Mouse (Mus musculus) forebrain, embryonic 15.5 days (tissue): ENCODE measurements around the gene Cenpe. TPM values are rescaled to one million over a fixed set of nuclear protein-coding genes. Genes with fewer than 3 reads are reported as not detected.

ENCODE experiments used
- ATAC-seq: fragments of 200-750 bp; cut with Nextera tagmentation; replicated peaks from 2 replicates; pipeline ENCODE4 v1.8.0; 2017; ENCODE audit warnings: mild to moderate bottlenecking, moderate TSS enrichment, moderate library complexity
- H3K27ac ChIP-seq: fragments of 300-500 bp; sonication (generic); replicated peaks from 2 replicates; pipeline ENCODE4 v1.5.1; 2015; ENCODE audit warnings: mild to moderate bottlenecking, inconsistent platforms
- H3K27me3 ChIP-seq: fragments of 300-500 bp; sonication (generic); 2 replicates; pipeline ENCODE4 v1.6.1; 2015; ENCODE audit warnings: inconsistent platforms
- H3K36me3 ChIP-seq: fragments of 300-500 bp; sonication (generic); 2 replicates; pipeline ENCODE4 v1.6.1; 2015; ENCODE audit warnings: mild to moderate bottlenecking, inconsistent platforms
- H3K4me1 ChIP-seq: fragments of 300-500 bp; sonication (generic); 2 replicates; pipeline ENCODE4 v1.6.1; 2015; ENCODE audit warnings: inconsistent platforms
- H3K4me2 ChIP-seq: fragments of 300-500 bp; sonication (generic); replicated peaks from 2 replicates; pipeline ENCODE4 v1.6.1; 2015; ENCODE audit warnings: mild to moderate bottlenecking, inconsistent platforms
- H3K4me3 ChIP-seq: fragments of 300-500 bp; sonication (generic); 2 replicates; pipeline ENCODE4 v1.5.1; 2015; ENCODE audit warnings: mild to moderate bottlenecking, inconsistent platforms
- H3K9ac ChIP-seq: fragments of 300-500 bp; sonication (generic); replicated peaks from 2 replicates; pipeline ENCODE4 v1.6.1; 2015; ENCODE audit warnings: mild to moderate bottlenecking, inconsistent platforms
- H3K9me3 ChIP-seq: fragments of 300-500 bp; sonication (generic); 2 replicates; pipeline ENCODE4 v1.6.1; 2016; ENCODE audit warnings: inconsistent platforms
- WGBS: fragments of 180-500 bp; shearing (Covaris S2); methylation state at CpG from one replicate; pipeline ENCODE4 v1.1.7; 2015; ENCODE audit warnings: mixed read lengths; 5-methylcytosine and 5-hydroxymethylcytosine counted together
- polyA plus RNA-seq: library from polyadenylated mRNA; unstranded; fragments of >200 nt; fragmentation: Nextera tagmentation; extraction: Ambion mirVana; gene quantifications from 2 replicates; pipeline ENCODE4 v1.2.1, GENCODE M21; 2015

Cenpe gene
- polyA plus RNA-seq, 1 experiment from 2014 or later, result 12.6 TPM

DNA sequence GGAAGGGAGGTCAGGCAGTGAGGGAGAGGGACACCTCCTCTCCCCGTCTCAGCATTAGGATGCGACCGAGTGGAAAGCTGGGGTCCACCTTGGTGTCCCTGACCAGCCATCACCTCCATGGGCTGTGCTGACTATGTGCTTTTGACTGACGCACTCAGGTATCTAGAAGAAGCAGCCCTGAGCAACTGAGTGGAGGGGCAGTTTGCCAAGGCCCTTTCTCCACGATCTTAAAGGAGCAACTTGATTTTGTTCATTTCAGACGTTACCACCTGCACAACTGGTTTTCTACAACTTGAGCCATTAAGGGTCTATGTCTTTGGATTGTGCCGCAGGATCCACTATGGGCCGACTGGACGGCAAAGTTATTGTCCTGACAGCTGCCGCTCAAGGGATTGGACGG is 72.9 kb downstream of the Cenpe start:
- Histone ChIP-seq H3K4me2 (no peak overlapping the region), H3K4me1 (peaks cover 4% of the 10 kb centered on the region; the same call in 1 of the 2 replicates), H3K27me3 (no peaks in the 10 kb centered on the region), H3K36me3 (no peaks in the 10 kb centered on the region), H3K9me3 (no peaks in the 10 kb centered on the region), H3K27ac (no peak overlapping the region), H3K4me3 (no peak overlapping the region), H3K9ac (no peak overlapping the region)
- no peak for ATAC-seq
- 85% methylated on average over 11 of the region's 11 CpGs for WGBS

DNA sequence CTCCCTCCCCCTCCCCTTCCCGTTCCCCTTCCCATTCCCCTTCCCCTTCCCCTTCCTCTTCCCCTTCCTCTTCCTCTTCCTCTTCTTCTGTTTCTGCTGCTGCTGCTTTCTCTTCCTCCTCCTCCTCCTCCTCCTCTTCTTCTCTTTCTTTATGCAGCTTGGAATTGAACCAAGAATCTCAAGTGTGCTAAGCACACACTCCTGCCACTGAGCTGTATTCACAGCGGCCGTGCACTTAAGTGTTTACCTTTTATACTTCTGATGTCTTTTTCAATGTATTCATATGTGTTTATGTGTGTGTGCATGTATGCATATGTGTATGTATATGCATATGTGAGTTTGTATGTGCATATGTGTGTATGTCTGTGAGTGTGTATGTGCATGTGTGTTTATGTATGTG is 73.5 kb downstream of the Cenpe start:
- Histone ChIP-seq H3K4me2 (no peak overlapping the region), H3K36me3 (no peaks in the 10 kb centered on the region), H3K4me3 (no peak overlapping the region), H3K9me3 (no peaks in the 10 kb centered on the region), H3K9ac (no peak overlapping the region), H3K27me3 (no peaks in the 10 kb centered on the region), H3K27ac (no peak overlapping the region), H3K4me1 (peaks cover 4% of the 10 kb centered on the region; the same call in 1 of the 2 replicates)
- WGBS, result 76% methylated on average over 3 of the region's 3 CpGs
- no peak for ATAC-seq

DNA sequence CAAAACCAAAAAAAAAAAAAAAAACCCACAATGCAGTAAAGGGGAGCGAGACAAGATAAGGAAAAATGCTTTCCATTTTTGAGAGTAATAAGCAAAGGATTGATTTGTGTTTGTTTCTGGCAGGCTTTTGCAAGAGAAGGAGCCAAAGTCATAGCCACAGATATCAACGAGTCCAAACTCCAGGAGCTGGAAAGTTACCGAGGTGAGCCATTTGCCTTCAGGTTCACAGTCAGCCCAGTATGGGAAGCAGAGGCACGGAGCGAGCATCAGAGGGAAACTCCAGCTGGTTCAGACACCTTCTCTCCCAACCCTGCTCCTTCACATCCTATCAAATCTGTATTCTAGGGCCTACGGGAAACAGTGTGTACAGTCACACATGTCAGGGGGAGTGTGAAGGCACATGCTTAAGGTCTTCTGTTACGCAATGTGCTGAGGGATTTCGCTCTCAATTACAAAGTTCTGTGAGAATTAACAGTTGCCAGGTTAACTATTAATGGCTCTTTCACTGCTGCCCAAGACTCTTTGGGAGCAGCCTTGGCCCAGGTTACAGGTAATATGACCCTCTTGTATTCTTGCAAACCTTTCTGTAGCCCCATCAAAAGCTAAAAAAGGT is 75.9 kb downstream of the Cenpe start:
- Histone ChIP-seq H3K27ac (no peak overlapping the region), H3K9me3 (no peaks in the 10 kb centered on the region), H3K36me3 (no peaks in the 10 kb centered on the region), H3K4me3 (no peak overlapping the region), H3K4me2 (no peak overlapping the region), H3K4me1 (no peaks in the 10 kb centered on the region), H3K9ac (no peak overlapping the region), H3K27me3 (no peaks in the 10 kb centered on the region)
- no peak for ATAC-seq
- 86% methylated on average over 8 of the region's 8 CpGs for WGBS

DNA sequence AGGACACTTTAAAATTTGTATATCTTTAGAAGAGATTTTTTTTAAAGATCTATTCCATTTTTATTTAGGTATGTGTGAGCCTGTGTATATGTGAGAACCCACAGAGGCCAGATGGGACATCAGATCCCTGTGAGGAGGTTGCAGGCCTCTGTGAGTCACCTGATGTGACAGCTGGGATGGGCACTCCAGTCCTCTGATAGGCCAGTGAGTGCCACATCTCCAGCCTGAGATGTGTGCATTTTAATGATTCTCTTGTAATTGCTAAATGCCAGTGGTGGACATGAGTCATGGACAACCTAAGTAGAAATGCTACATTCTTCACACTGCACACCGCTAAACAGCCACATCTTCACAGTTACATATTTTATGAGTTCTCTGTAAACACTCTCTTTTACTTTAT is 76.8 kb downstream of the Cenpe start:
- 90% methylated on average over 1 of the region's 1 CpGs for WGBS
- H3K4me3 ChIP-seq, result no peak overlapping the region
- H3K27ac ChIP-seq, result no peak overlapping the region
- no peaks in the 10 kb centered on the region for H3K36me3 ChIP-seq
- no peaks in the 10 kb centered on the region for H3K9me3 ChIP-seq
- no peaks in the 10 kb centered on the region for H3K4me1 ChIP-seq
- H3K4me2 ChIP-seq, result no peak overlapping the region
- H3K9ac ChIP-seq, result no peak overlapping the region
- ATAC-seq, result no peak
- no peaks in the 10 kb centered on the region for H3K27me3 ChIP-seq

DNA sequence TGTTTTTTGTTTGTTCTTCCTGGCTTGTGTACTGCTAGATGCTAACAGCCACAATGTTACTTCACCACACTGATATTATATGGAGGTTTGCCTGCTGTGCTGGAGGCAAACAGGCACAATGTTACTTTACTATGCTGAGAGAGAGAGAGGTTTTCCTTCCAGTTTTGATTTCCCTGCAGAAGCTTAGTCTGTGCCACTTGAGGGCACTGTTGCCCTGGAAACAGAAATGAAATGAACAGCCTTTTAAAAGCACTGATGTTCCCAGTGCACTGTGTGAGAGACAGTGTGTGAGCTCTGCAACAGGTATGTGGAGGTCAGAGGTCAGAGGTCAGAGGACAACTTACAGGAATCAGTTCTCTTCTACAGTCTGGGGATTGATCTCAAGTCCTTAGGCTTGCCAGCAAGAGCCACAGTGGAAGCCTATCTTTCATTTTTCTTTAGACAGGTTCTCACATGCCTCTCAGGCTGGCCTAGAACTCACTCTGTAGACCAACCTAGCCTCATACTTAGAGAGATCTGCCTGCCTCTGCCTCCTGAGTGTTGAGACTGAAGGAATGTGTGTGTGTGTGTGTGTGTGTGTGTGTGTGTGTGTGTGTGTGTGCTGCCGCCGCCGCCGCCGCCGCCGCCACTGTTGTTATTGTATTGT is 78.0 kb downstream of the Cenpe start:
- Histone ChIP-seq H3K27me3 (no peaks in the 10 kb centered on the region), H3K36me3 (no peaks in the 10 kb centered on the region), H3K9ac (no peak overlapping the region), H3K9me3 (no peaks in the 10 kb centered on the region), H3K4me1 (no peaks in the 10 kb centered on the region), H3K27ac (no peak overlapping the region), H3K4me2 (no peak overlapping the region), H3K4me3 (no peak overlapping the region)
- ATAC-seq, result peak; percentile 88
- WGBS, result 96% methylated on average over 4 of the region's 7 CpGs

DNA sequence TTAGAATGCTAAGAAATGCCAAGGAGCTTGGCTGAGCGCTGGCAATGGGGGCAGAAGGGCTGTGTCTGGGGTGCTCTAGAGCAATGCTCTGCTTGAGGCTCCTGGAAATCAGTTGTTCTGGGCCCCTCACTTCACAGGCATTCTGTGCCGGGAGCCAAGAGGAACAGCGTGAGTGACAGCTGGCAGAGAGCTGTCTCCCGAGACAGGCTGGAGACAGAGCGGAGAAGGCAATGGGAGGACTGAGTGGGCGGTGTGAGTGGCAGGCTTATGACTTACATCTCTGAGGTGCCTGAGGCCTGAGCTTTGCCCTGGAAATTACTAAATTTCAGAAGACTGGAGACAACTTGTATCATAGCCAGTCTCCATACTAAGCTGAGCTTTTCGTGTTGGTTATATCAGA is 81.4 kb downstream of the Cenpe start:
- H3K36me3 ChIP-seq, result no peaks in the 10 kb centered on the region
- H3K27ac ChIP-seq, result no peak overlapping the region
- no peak; the same call in 1 of the 2 replicates for ATAC-seq
- H3K4me2 ChIP-seq, result no peak overlapping the region
- no peaks in the 10 kb centered on the region for H3K9me3 ChIP-seq
- H3K4me3 ChIP-seq, result no peak overlapping the region
- no peaks in the 10 kb centered on the region for H3K27me3 ChIP-seq
- 42% methylated on average over 7 of the region's 7 CpGs for WGBS
- no peak overlapping the region for H3K9ac ChIP-seq
- no peaks in the 10 kb centered on the region for H3K4me1 ChIP-seq

DNA sequence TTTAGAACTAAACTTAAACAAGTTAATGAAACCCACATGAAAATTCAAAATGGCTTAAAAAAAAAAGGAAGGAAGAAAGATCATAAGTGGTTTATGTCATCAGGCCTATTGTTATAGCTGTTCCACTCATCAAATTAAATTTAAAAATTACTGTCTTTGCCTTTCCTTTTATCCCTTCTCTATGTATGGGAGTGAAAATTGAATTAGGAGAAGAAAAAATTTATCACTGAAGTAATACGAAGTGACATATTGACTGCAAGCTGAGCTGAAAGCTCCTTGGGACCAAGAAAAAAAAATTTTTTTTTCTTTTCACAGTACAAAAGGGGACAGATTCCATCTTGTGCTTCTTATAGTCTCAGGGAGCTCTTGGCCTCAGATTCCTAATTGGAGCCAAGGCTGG is 83.2 kb downstream of the Cenpe start:
- no peak overlapping the region for H3K27ac ChIP-seq
- H3K4me2 ChIP-seq, result no peak overlapping the region
- 71% methylated on average over 1 of the region's 1 CpGs for WGBS
- H3K4me1 ChIP-seq, result no peaks in the 10 kb centered on the region
- H3K36me3 ChIP-seq, result no peaks in the 10 kb centered on the region
- no peak overlapping the region for H3K4me3 ChIP-seq
- ATAC-seq, result no peak
- no peaks in the 10 kb centered on the region for H3K9me3 ChIP-seq
- no peak overlapping the region for H3K9ac ChIP-seq
- no peaks in the 10 kb centered on the region for H3K27me3 ChIP-seq

DNA sequence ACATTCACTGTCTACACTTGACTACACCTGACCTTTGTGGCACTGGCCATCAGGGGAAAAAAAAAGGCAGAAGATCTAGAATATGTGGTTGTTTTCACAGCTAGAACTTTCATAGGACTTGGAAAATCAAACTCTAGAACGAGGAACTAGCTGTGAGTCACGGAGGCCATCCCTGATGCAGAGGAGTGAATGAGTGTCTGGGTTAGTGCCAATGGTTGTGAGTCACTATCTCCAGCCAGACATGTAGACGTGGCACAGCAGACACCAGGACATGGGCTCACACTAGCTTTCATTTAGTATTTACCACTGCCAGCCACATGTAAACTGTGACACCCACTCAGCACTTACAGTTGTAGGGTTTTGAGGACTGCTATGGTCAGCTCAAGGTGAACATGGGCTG is 86.2 kb downstream of the Cenpe start:
- H3K9me3 ChIP-seq, result no peaks in the 10 kb centered on the region
- WGBS, result 85% methylated on average over 3 of the region's 3 CpGs
- no peak overlapping the region for H3K9ac ChIP-seq
- no peak overlapping the region for H3K4me2 ChIP-seq
- H3K36me3 ChIP-seq, result no peaks in the 10 kb centered on the region
- H3K4me1 ChIP-seq, result no peaks in the 10 kb centered on the region
- no peak for ATAC-seq
- H3K4me3 ChIP-seq, result no peak overlapping the region
- H3K27me3 ChIP-seq, result no peaks in the 10 kb centered on the region
- no peak overlapping the region for H3K27ac ChIP-seq

DNA sequence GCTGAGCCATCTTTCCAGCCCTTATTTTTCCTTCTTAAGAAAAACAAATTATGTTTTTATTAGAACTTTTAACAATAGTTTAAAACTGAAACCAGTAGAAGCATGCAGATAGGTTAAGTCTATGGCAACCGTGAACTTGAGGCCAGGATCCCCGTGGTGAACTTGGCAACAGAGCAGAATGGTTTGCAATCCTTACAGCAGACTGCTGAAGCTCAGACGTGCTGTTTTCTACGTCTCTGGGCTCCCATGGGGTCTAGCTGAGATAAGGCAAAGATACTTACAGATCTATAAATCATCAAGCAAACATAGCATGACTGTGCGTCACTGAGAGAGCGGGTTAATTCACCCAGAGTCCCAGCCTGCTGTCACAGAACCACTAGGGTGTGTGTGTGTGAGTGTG is 87.7 kb downstream of the Cenpe start:
- ATAC-seq, result no peak
- Histone ChIP-seq H3K27me3 (no peaks in the 10 kb centered on the region), H3K27ac (no peak overlapping the region), H3K4me1 (0 out of 2 replicates have a peak, but pooled peaks cover 6% of the 10 kb centered on the region), H3K9ac (no peak overlapping the region), H3K4me2 (no peak overlapping the region), H3K36me3 (no peaks in the 10 kb centered on the region), H3K9me3 (no peaks in the 10 kb centered on the region), H3K4me3 (no peak overlapping the region)
- 72% methylated on average over 6 of the region's 6 CpGs for whole genome bisulfite sequencing

DNA sequence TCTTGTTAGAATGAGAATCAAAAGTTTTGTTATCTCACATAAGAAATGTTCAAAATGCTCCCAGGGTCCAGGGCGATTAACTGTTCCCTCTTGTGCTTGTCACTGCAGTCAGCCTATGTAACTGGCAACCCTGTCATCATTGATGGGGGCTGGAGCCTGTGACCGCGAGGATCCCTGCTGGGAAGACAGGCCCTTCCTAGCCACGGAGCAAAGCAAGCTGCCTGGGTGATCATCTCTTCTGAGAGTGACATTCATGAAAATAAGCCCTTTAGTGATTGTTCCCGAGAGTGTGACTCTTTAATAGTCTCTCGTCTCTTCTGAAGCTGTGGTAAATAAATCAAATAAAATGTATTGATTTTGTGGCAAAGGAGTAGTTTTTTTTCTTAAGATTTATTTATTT is 91.7 kb downstream of the Cenpe start:
- no peak overlapping the region for H3K9ac ChIP-seq
- WGBS, result 15% methylated on average over 6 of the region's 6 CpGs
- ATAC-seq, result no peak
- H3K4me3 ChIP-seq, result no peak overlapping the region
- no peak overlapping the region for H3K27ac ChIP-seq
- H3K4me1 ChIP-seq, result peaks cover 13% of the 10 kb centered on the region
- no peaks in the 10 kb centered on the region for H3K36me3 ChIP-seq
- no peak overlapping the region for H3K4me2 ChIP-seq
- no peaks in the 10 kb centered on the region for H3K27me3 ChIP-seq
- no peaks in the 10 kb centered on the region for H3K9me3 ChIP-seq

DNA sequence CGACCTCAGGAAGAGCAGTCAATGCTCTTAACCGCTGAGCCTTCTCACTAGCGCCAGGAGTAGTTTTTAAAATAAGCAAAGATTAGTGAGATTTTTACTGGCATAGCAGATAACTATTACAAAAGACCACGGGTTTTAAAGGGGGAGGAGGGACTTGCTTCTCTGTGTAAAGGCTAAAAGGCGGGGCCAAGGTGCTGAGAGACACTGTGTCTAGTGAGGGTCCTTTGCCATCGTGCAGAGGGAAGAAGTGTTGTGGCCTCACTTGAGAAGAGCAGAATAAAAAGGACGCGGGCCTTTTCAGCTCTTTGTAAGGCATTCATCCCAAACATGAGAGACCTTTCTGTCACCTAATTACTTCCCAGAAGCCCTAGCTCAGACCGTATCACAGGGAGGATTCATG is 92.2 kb downstream of the Cenpe start:
- H3K4me2 ChIP-seq, result no peak overlapping the region
- no peak overlapping the region for H3K27ac ChIP-seq
- ATAC-seq, result no peak
- 5% methylated on average over 9 of the region's 9 CpGs for WGBS
- no peaks in the 10 kb centered on the region for H3K9me3 ChIP-seq
- no peak overlapping the region for H3K4me3 ChIP-seq
- H3K36me3 ChIP-seq, result no peaks in the 10 kb centered on the region
- H3K4me1 ChIP-seq, result peaks cover 13% of the 10 kb centered on the region
- H3K27me3 ChIP-seq, result no peaks in the 10 kb centered on the region
- no peak overlapping the region for H3K9ac ChIP-seq

DNA sequence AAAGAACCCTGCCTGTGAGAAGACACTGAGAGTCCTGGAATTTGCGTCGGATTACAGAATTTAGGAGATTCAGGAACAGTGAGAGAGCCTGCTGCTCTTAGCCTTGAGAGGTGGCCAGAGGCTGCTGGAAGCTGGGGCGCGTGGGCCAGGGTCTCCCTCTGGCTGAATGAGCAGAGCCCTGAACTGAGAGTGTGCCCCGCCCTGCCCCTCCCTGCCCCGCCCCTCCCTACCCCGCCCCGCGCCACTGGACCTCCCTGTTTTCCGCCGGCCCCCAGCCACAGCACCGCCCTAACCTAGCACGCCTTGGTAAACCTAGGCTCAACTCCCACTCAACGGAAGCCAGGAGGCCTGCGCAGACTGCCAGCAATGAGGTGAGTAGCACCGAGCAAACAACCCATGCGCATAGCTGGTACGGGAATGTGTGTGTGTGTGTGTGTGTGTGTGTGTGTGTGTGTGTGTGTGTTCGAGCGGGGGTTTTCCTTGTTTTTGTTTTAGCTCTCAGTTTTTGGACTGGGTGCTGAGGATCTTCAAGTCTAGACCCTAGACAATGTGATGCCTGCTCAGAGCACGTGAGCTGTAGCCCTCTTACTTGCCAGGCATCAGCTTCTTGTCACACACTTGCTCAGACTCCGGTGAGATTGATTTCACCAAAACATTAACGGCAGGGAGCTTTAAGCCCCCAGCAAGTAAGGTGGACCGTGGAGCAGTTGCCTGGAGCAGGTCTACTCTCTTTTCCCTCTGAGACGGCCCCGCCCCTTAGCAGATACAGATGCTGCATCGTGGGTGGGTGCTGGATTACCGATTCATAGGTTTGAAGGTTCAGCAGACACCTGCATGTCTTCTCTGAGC is 95.3 kb downstream of the Cenpe start, which contains the start of gene Slc9b2:
Slc9b2 (plus strand) TSS at position 290 of the 849 bp plus-strand sequence.
- no peaks in the 10 kb centered on the region for H3K27me3 ChIP-seq
- 9% methylated on average over 28 of the region's 28 CpGs for WGBS
- peak; percentile 84 for ATAC-seq
- H3K4me1 ChIP-seq, result peaks cover 13% of the 10 kb centered on the region
- H3K9me3 ChIP-seq, result no peaks in the 10 kb centered on the region
- no peak within 1 kb of the TSS for H3K27ac ChIP-seq
- peak within 1 kb of the TSS; percentile 37 for H3K9ac ChIP-seq
- H3K4me2 ChIP-seq, result peak within 1 kb of the TSS; percentile 60
- H3K4me3 ChIP-seq, result peak within 1 kb of the TSS; percentile 37
- H3K36me3 ChIP-seq, result no peaks in the 10 kb centered on the region
